Mouse (Mus musculus) naive thymus-derived CD4-positive, alpha-beta T cell, adult 5 months (primary cell): ENCODE measurements around the gene Marc1. TPM values are rescaled to one million over a fixed set of nuclear protein-coding genes. Genes with fewer than 3 reads are reported as not detected.

Experiments used
- polyA plus RNA-seq: library from polyadenylated mRNA; unstranded; fragments of 100-300 nt; shearing (Covaris generic); gene quantifications from one replicate; pipeline ENCODE4 v1.2.1, GENCODE M21; 2017

The Marc1 gene
- not detected for polyA plus RNA-seq

DNA sequence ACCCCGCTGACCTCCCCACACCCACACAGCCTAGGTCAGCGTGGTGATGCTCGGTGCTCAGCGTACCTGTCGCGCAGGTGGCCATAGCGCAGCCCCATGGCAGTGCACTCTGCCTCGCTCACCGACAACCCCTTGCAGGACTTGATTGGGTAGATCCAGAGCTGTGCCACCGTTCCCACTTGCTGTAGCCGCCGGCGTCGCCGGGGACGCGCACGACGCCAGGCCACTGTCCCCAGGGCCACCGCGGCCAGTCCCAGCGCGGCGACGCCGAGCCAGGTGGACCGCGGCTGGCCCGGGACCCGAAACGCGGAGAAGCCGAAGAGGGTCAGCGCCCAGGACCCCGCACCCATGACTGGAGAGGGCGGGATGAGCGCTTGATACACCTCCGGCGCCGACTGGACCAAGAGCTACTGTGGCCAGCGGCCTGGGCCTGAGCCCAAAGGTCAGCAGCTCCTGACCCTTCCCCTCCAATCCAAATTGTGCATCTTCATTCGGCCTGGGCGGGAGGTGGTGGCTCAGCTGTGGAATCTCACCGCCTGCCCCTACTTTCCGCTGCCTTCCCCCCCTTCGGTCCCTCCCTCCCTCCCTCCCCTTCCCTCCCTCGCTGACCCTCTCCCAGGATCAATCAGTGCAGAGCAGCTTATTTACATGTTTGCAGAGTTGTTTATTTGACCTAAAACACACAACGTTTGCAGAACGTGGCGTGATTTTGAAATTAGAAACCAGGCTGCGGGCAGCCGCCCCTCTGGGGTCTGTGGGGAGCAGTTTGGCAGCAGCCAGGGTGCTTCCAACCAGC, at the start of gene Marc1:
Gene Marc1 (minus strand): TSS at position 534 of the 796 bp plus-strand sequence.

DNA sequence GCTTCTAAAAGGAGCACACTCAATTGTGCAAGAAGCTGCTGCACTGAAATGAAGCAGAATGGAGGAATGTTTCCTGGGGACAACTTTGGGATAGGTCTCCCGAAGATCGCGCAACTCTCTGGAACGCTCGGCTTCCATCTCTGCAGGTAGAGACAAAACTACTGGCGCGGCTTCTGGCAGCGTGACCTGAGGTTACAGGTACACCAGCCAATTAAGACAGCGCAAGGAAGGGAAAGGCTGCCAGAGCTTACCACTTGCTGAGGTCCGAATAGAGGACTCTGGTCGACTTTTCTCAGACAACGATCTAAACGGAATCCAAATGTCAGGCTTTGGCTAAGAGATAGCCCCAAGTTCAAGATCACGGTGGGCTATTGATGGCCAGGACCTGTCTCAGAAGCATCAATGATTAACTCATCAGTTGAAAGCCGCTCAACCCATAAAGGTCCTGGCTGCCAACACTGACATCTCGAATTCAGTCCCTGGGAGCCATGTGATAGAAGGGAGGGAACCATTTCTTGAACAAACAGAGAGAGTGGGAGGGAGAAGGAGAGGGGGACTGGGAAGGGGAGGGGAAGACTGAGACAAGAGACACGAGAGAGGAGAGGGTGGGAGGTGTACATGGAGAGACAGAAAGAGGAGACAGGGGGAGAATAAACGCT, 35.1 kb upstream of the Marc1 start, which contains the start of gene Marc2:
Gene Marc2 (minus strand): TSS at position 360 of the 659 bp plus-strand sequence.

Other genes with a start within 250 kb of the Marc1 start
- not detected for gene Hlx, start 78.7 kb downstream of the Marc1 start, polyA plus RNA-seq
- 234 TPM for gene Marc2, start 35.1 kb upstream of the Marc1 start, polyA plus RNA-seq
- not detected for gene C130074G19Rik, start 71.9 kb upstream of the Marc1 start, polyA plus RNA-seq
- not detected for gene Mark1, start 188.3 kb upstream of the Marc1 start, polyA plus RNA-seq